Mouse (Mus musculus) left cerebral cortex, adult 11 months (tissue): ENCODE data around the gene Spata45.

Experiments used
- DNase-seq: peaks from one replicate; pipeline ENCODE4 v3.0.0; 2022; ENCODE audit warnings: low spot score

Gene Spata45

DNA sequence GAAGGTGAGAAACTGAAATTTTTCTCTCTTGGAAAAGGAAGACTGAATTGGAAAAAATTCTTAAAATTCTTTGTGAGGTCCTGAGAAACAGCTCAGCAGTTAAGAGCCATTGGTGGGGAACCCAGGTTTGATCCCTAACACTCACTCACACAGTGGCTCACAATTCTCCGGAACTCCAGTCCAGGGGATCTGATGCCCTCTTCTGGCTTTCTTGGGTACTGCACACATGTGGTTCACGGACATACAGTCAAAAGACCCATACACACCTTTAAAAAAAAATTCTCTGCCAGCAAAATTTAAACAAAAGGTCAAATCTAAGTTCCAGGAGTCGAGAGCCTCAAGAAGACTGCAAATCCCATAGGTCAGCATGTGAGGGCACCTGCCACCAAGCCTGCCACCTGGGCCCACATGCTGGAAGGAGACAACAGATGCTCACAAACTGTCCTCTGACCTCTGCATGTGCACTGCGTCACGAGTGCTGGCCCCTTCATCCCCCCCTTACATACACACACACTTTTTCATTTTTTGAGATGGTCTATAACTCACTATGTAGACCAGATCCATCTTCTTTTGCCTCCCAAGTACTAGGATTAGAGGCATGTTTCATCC is 48.6 kb downstream of the Spata45 start:
- DNase-seq = no peak

- DNase-seq = no peak
Measured at GRCm38 (mm10) chr1:191085597-191085996, 49.2 kb downstream of the Spata45 start.

- no peak for DNase-seq
Measured at GRCm38 (mm10) chr1:191086304-191086878, 50.0 kb downstream of the Spata45 start.

DNA sequence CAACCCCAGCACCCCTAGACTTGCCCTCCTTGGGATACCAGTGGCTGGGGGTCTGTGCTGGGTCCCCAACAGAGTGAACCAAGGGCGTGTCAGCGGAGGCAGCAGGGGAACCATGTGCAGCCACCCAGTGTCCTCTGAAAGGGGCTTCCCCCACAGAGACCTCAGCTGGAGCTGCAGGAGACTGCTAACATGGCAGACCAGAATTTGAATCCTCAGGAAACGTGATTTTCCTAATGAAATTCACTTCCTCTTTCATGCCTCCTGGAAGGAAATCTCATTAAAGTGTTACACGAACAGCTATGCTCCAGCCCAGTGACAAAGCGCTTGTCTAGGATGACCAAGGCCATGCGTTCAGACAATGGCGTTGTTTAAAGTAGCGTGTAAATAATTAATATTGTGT is 50.5 kb downstream of the Spata45 start:
- no peak for DNase-seq

- no peak for DNase-seq
Measured at GRCm38 (mm10) chr1:191087955-191088354, 51.5 kb downstream of the Spata45 start.

DNA sequence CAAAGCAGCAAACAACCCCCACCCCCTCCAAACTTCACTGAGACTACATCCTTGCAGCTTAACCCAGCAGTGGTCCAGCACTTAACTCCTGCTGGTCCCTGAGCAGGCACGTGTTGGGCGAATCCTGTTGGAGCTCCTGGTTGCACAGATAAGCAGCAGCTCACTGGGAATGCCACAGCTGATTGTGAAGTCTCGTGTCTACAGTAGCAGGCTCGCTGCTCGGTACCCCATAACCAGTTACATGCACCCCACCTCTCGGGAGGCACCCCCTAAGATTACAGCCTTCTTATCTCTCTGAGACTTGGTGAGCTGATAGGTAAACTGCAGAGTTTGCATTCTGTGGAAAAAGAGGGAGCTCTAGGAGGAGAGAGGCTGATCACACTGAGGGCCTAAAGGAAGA is 52.9 kb downstream of the Spata45 start:
- DNase-seq = no peak

- DNase-seq = no peak
Measured at GRCm38 (mm10) chr1:191092050-191092449, 55.6 kb downstream of the Spata45 start.
